Mouse (Mus musculus): ENCODE measurements around the gene Pip4k2b. TPM values are rescaled to one million over a fixed set of nuclear protein-coding genes. Genes with fewer than 3 reads are reported as not detected.
A peak's percentile ranks its signal among the peaks of the same experiment; 100 is the strongest.
"Not testable (repeated sequence)": the region's sequence is repeated elsewhere in the genome, so short reads cannot be mapped to it uniquely, and the experiment has no call there.

The Pip4k2b gene
- total RNA-seq, 2 experiments from 2014 or later, result 33.3 to 38.5 TPM

GRCm38 (mm10) chr11:97719041-97719440 lies 25.5 kb downstream of the Pip4k2b start:
- intact Hi-C loops (cut with DNase I; ENCODE audit: low total_unique reads), result no loop called here
- DNase-seq, result no peak

GRCm38 (mm10) chr11:97718281-97718860 lies 26.1 kb downstream of the Pip4k2b start:
- DNase-seq, result no peak
- intact Hi-C loops (cut with DNase I; ENCODE audit: low total_unique reads), result no loop called here

GRCm38 (mm10) chr11:97717369-97718280 lies 26.9 kb downstream of the Pip4k2b start:
- intact Hi-C loops (cut with DNase I; ENCODE audit: low total_unique reads), result no loop called here
- no peak for DNase-seq

- DNase-seq, result no peak
- intact Hi-C loops (cut with DNase I; ENCODE audit: low total_unique reads), result no loop called here
These were observed 28.5 kb downstream of the Pip4k2b start for GRCm38 (mm10) chr11:97716021-97716420.

GRCm38 (mm10) chr11:97714784-97715760 lies 29.4 kb downstream of the Pip4k2b start:
- intact Hi-C loops (cut with DNase I; ENCODE audit: low total_unique reads), result no loop called here
- no peak for DNase-seq

GRCm38 (mm10) chr11:97714356-97714755 lies 30.1 kb downstream of the Pip4k2b start:
- DNase-seq, result no peak
- intact Hi-C loops (cut with DNase I; ENCODE audit: low total_unique reads), result no loop called here

GRCm38 (mm10) chr11:97713896-97714295 lies 30.6 kb downstream of the Pip4k2b start:
- intact Hi-C loops (cut with DNase I; ENCODE audit: low total_unique reads), result no loop called here
- no peak for DNase-seq

GRCm38 (mm10) chr11:97712286-97712685 lies 32.2 kb downstream of the Pip4k2b start:
- no peak for DNase-seq
- intact Hi-C loops (cut with DNase I; ENCODE audit: low total_unique reads), result no loop called here

- intact Hi-C loops (cut with DNase I; ENCODE audit: low total_unique reads), result no loop called here
These were observed 33.2 kb downstream of the Pip4k2b start for GRCm38 (mm10) chr11:97711200-97711900.

GRCm38 (mm10) chr11:97710067-97710466 lies 34.4 kb downstream of the Pip4k2b start:
- DNase-seq; intact Hi-C loops (cut with DNase I; ENCODE audit: low total_unique reads): not testable (repeated sequence)

More at GRCm38 (mm10) chr11:97711200-97711900, 33.2 kb downstream of the Pip4k2b start:
- no peak for DNase-seq

- intact Hi-C loops (cut with DNase I; ENCODE audit: low total_unique reads), result no loop called here
- peak; percentile 98 for DNase-seq
These were observed 41.3 kb downstream of the Pip4k2b start, which contains the start of gene Psmb3 for GRCm38 (mm10) chr11:97703039-97703826. Psmb3 (plus strand) TSS chr11:97703399.

GRCm38 (mm10) chr11:97702393-97702745 lies 42.1 kb downstream of the Pip4k2b start:
- intact Hi-C loops (cut with DNase I; ENCODE audit: low total_unique reads), result no loop called here
- peak; percentile 83 for DNase-seq

GRCm38 (mm10) chr11:97701581-97702392 lies 42.7 kb downstream of the Pip4k2b start:
- intact Hi-C loops (cut with DNase I; ENCODE audit: low total_unique reads), result no loop called here
- DNase-seq, result no peak

- no peak for DNase-seq
- intact Hi-C loops (cut with DNase I; ENCODE audit: low total_unique reads), result no loop called here
These were observed 43.5 kb downstream of the Pip4k2b start for GRCm38 (mm10) chr11:97700746-97701580.

- peak; percentile 87 for DNase-seq
- intact Hi-C loops (cut with DNase I; ENCODE audit: low total_unique reads), result no loop called here
These were observed 44.3 kb downstream of the Pip4k2b start, which contains the start of gene Pcgf2 for GRCm38 (mm10) chr11:97700003-97700745. Pcgf2 (minus strand) TSS chr11:97700497.

GRCm38 (mm10) chr11:97699626-97700002 lies 44.9 kb downstream of the Pip4k2b start:
- DNase-seq, result peak; percentile 88
- intact Hi-C loops (cut with DNase I; ENCODE audit: low total_unique reads), result no loop called here

Data from gastrocnemius, postnatal 14 days (tissue).